Mouse (Mus musculus) liver, postnatal 0 days (tissue): ENCODE measurements at regions not wholly inside any gene's neighbourhood (a gene's known extent, or its start where the extent isn't known, plus 50 kb on each side); places are given as distances from the start of the nearest gene placed in this dataset.

Source experiments
- CTCF ChIP-seq: sonication (generic); IDR thresholded peaks from 2 replicates; pipeline ENCODE4 v1.5.1; 2016; ENCODE audit warnings: antibody characterized with exemption, low read depth
- EP300 ChIP-seq: IDR thresholded peaks from 2 replicates; pipeline ENCODE4 v1.6.1; 2016; ENCODE audit warnings: antibody characterized with exemption, low read depth, mild to moderate bottlenecking

DNA sequence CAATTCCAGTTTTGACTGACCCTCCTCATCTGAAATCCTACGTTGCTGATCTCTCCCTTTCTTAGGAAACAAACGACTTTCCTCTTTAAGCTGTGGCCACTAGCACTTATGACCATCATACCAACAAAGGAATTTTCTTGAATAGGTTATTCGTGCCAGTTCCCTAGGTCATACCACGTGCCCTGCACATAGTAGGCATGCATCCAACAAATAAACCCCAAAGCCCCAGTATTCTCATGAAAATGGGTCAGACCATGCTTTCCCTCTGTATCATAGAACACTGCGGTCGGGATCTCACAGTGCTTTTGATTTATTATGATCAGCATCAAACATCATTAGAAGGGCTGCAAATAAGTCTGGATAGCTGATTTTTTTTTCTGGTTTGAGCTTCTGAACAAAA, 139.4 kb downstream of the Emp1 start:
- TF ChIP-seq CTCF (no peak), EP300 (no peak)
